Mouse (Mus musculus): ENCODE measurements around the gene Fgd6.

Fgd6 gene

GRCm38 (mm10) chr10:94043908-94044307, 8.1 kb downstream of the Fgd6 start:
- DNase-seq (ENCODE audit: low spot score in 2 of 2), result no peak

GRCm38 (mm10) chr10:94045301-94045700, 9.5 kb downstream of the Fgd6 start:
- no peak for DNase-seq (ENCODE audit: low spot score in 2 of 2)

GRCm38 (mm10) chr10:94047024-94047423, 11.2 kb downstream of the Fgd6 start:
- no peak for DNase-seq (ENCODE audit: low spot score in 2 of 2)

GRCm38 (mm10) chr10:94047845-94048559, 12.2 kb downstream of the Fgd6 start:
- DNase-seq (ENCODE audit: low spot score in 2 of 2), result peak in 1 of 2 experiments; percentile 55

- no peak for DNase-seq (ENCODE audit: low spot score in 2 of 2)
Observed at GRCm38 (mm10) chr10:94049121-94049520, 13.3 kb downstream of the Fgd6 start.

GRCm38 (mm10) chr10:94050736-94051135, 14.9 kb downstream of the Fgd6 start:
- DNase-seq (ENCODE audit: low spot score in 2 of 2), result no peak

- DNase-seq (ENCODE audit: low spot score in 2 of 2), result no peak
Observed at GRCm38 (mm10) chr10:94056487-94056886, 20.7 kb downstream of the Fgd6 start.

GRCm38 (mm10) chr10:94059618-94060055, 23.8 kb downstream of the Fgd6 start:
- no peak for DNase-seq (ENCODE audit: low spot score in 2 of 2)

- DNase-seq (ENCODE audit: low spot score in 2 of 2), result no peak
Observed at GRCm38 (mm10) chr10:94060190-94060589, 24.4 kb downstream of the Fgd6 start.

- no peak for DNase-seq (ENCODE audit: low spot score in 2 of 2)
Observed at GRCm38 (mm10) chr10:94062357-94062756, 26.6 kb downstream of the Fgd6 start.

- DNase-seq (ENCODE audit: low spot score in 2 of 2), result no peak
Observed at GRCm38 (mm10) chr10:94066896-94067295, 31.1 kb downstream of the Fgd6 start.

GRCm38 (mm10) chr10:94068701-94069100, 32.9 kb downstream of the Fgd6 start:
- no peak for DNase-seq (ENCODE audit: low spot score in 2 of 2)

- DNase-seq (ENCODE audit: low spot score in 2 of 2), result no peak
Observed at GRCm38 (mm10) chr10:94071641-94072040, 35.8 kb downstream of the Fgd6 start.

GRCm38 (mm10) chr10:94072261-94072915, 36.6 kb downstream of the Fgd6 start:
- DNase-seq (ENCODE audit: low spot score in 2 of 2), result peak in 1 of 2 experiments; percentile 55

GRCm38 (mm10) chr10:94072916-94073465, 37.2 kb downstream of the Fgd6 start:
- DNase-seq (ENCODE audit: low spot score in 2 of 2), result no peak

GRCm38 (mm10) chr10:94076966-94077825, 41.4 kb downstream of the Fgd6 start:
- DNase-seq (ENCODE audit: low spot score in 2 of 2), result no peak

GRCm38 (mm10) chr10:94080740-94081139, 44.9 kb downstream of the Fgd6 start:
- DNase-seq (ENCODE audit: low spot score in 2 of 2), result no peak

- no peak for DNase-seq (ENCODE audit: low spot score in 2 of 2)
Observed at GRCm38 (mm10) chr10:94082040-94082734, 46.4 kb downstream of the Fgd6 start.

- no peak for DNase-seq (ENCODE audit: low spot score in 2 of 2)
Observed at GRCm38 (mm10) chr10:94086315-94086714, 50.5 kb downstream of the Fgd6 start.

GRCm38 (mm10) chr10:94087367-94088077, 51.7 kb downstream of the Fgd6 start:
- DNase-seq (ENCODE audit: low spot score in 2 of 2), result no peak

- DNase-seq (ENCODE audit: low spot score in 2 of 2), result no peak
Observed at GRCm38 (mm10) chr10:94090032-94090431, 54.2 kb downstream of the Fgd6 start.

Data from spleen, postnatal 4 days (tissue).